Mouse (Mus musculus): ENCODE measurements at regions not wholly inside any gene's neighbourhood (a gene's known extent, or its start where the extent isn't known, plus 50 kb on each side); places are given as distances from the start of the nearest gene placed in this dataset.
"Not testable (repeated sequence)": the region's sequence is repeated elsewhere in the genome, so short reads cannot be mapped to it uniquely, and the experiment has no call there.

- DNase-seq (ENCODE audit: low spot score in 2 of 2): peak in 1 of 2 experiments; percentile 31
Measured at GRCm38 (mm10) chr3:153144217-153144616, 162.2 kb upstream of the St6galnac5 start.

GRCm38 (mm10) chr3:153140985-153141384 lies 158.9 kb upstream of the St6galnac5 start:
- DNase-seq (ENCODE audit: low spot score in 2 of 2): no peak

GRCm38 (mm10) chr3:153125335-153125734 lies 143.3 kb upstream of the St6galnac5 start:
- DNase-seq (ENCODE audit: low spot score in 2 of 2): no peak

GRCm38 (mm10) chr3:153121934-153122333 lies 139.9 kb upstream of the St6galnac5 start:
- DNase-seq (ENCODE audit: low spot score in 2 of 2): peak; percentile 38 to 48

- DNase-seq (ENCODE audit: low spot score in 2 of 2): no peak
Measured at GRCm38 (mm10) chr3:153119142-153119541, 137.1 kb upstream of the St6galnac5 start.

- DNase-seq (ENCODE audit: low spot score in 2 of 2): no peak
Measured at GRCm38 (mm10) chr3:153118643-153119042, 136.6 kb upstream of the St6galnac5 start.

- DNase-seq (ENCODE audit: low spot score in 2 of 2): peak; percentile 41 to 45
Measured at GRCm38 (mm10) chr3:153105591-153105990, 123.5 kb upstream of the St6galnac5 start.

- DNase-seq (ENCODE audit: low spot score in 2 of 2): not testable (repeated sequence)
Measured at GRCm38 (mm10) chr3:153090572-153090971, 108.5 kb upstream of the St6galnac5 start.

GRCm38 (mm10) chr3:153085096-153085788 lies 103.2 kb upstream of the St6galnac5 start:
- peak; percentile 74 to 80 for DNase-seq (ENCODE audit: low spot score in 2 of 2)

- peak; percentile 73 to 74 for DNase-seq (ENCODE audit: low spot score in 2 of 2)
Measured at GRCm38 (mm10) chr3:153084226-153085095, 102.4 kb upstream of the St6galnac5 start.

GRCm38 (mm10) chr3:153080371-153080770 lies 98.3 kb upstream of the St6galnac5 start:
- DNase-seq (ENCODE audit: low spot score in 2 of 2): no peak

- peak; percentile 87 to 90 for DNase-seq (ENCODE audit: low spot score in 2 of 2)
Measured at GRCm38 (mm10) chr3:153077846-153078703, 96.0 kb upstream of the St6galnac5 start.

- DNase-seq (ENCODE audit: low spot score in 2 of 2): peak; percentile 36 to 58
Measured at GRCm38 (mm10) chr3:153072200-153072919, 90.3 kb upstream of the St6galnac5 start.

GRCm38 (mm10) chr3:153071549-153071948 lies 89.5 kb upstream of the St6galnac5 start:
- DNase-seq (ENCODE audit: low spot score in 2 of 2): no peak

- DNase-seq (ENCODE audit: low spot score in 2 of 2): no peak
Measured at GRCm38 (mm10) chr3:153071123-153071522, 89.1 kb upstream of the St6galnac5 start.

GRCm38 (mm10) chr3:153065890-153066289 lies 83.8 kb upstream of the St6galnac5 start:
- no peak for DNase-seq (ENCODE audit: low spot score in 2 of 2)

GRCm38 (mm10) chr3:153053163-153053562 lies 71.1 kb upstream of the St6galnac5 start:
- no peak for DNase-seq (ENCODE audit: low spot score in 2 of 2)

- DNase-seq (ENCODE audit: low spot score in 2 of 2): no peak
Measured at GRCm38 (mm10) chr3:153051566-153051965, 69.5 kb upstream of the St6galnac5 start.

- DNase-seq (ENCODE audit: low spot score in 2 of 2): no peak
Measured at GRCm38 (mm10) chr3:153045328-153045727, 63.3 kb upstream of the St6galnac5 start.

GRCm38 (mm10) chr3:153033980-153034379 lies 51.9 kb upstream of the St6galnac5 start:
- no peak for DNase-seq (ENCODE audit: low spot score in 2 of 2)
